Mouse (Mus musculus) CH12.LX (cell line): ENCODE data around the gene Myt1l. TPM values are rescaled to one million over a fixed set of nuclear protein-coding genes. Genes with fewer than 3 reads are reported as not detected.

Experiments used
- DNase-seq: peaks from one replicate; pipeline ENCODE4 v3.0.0-alpha.2; 2013; ENCODE audit errors: extremely low read depth
- H3K27ac ChIP-seq: 2 replicates; pipeline ENCODE4 v1.5.1; 2012; ENCODE audit warnings: low read depth, mild to moderate bottlenecking, control low read depth, moderate library complexity; ENCODE audit not compliant: insufficient read depth
- H3K27me3 ChIP-seq: replicated peaks from 2 replicates; pipeline ENCODE3; 2012; ENCODE audit warnings: inconsistent platforms
- H3K36me3 ChIP-seq, 2 experiments: replicated peaks in 1 of 2; 2 replicates each; pipeline versions ENCODE3 to v1.6.1; 2012; ENCODE audit warnings: inconsistent platforms in 1 of 2, low read length in 1 of 2, mild to moderate bottlenecking in 1 of 2, mixed read lengths in 1 of 2, moderate library complexity in 1 of 2; ENCODE audit not compliant: control insufficient read depth in 1 of 2, insufficient read depth in 1 of 2
- H3K4me1 ChIP-seq, 2 experiments: 2 replicates each; pipeline ENCODE4 v1.6.1; 2012; ENCODE audit warnings: inconsistent platforms in 1 of 2, moderate library complexity in 1 of 2; ENCODE audit not compliant: insufficient read depth in 2 of 2, control insufficient read depth in 1 of 2
- H3K4me2 ChIP-seq: 2 replicates; pipeline ENCODE4 v1.6.1; 2012; ENCODE audit warnings: low read depth, mild to moderate bottlenecking, control low read depth; ENCODE audit not compliant: poor library complexity, insufficient read depth, severe bottlenecking
- H3K4me3 ChIP-seq, 3 experiments: fragments of 150-350 bp in 1 of 3; sonication (generic) in 1 of 3; replicated peaks in 1 of 3; 2 replicates each; pipeline versions ENCODE3 to v1.5.1; 2011 to 2012; ENCODE audit warnings: low read depth in 2 of 3, low read length in 2 of 3, mild to moderate bottlenecking in 2 of 3, moderate library complexity in 2 of 3, control low read depth in 1 of 3, improper control_type of control experiment in 1 of 3, inconsistent platforms in 1 of 3, mixed read lengths in 1 of 3; ENCODE audit not compliant: poor library complexity in 1 of 3
- H3K79me2 ChIP-seq: replicated peaks from 2 replicates; pipeline ENCODE4 v1.6.1; 2012; ENCODE audit warnings: mild to moderate bottlenecking, moderate library complexity; ENCODE audit not compliant: control insufficient read depth, poor library complexity, insufficient read depth, severe bottlenecking; ENCODE audit errors: extremely low read depth
- H3K9ac ChIP-seq: 2 replicates; pipeline ENCODE4 v1.6.1; 2012; ENCODE audit warnings: low read depth, mild to moderate bottlenecking, control low read depth, moderate library complexity; ENCODE audit not compliant: insufficient read depth
- H3K9me3 ChIP-seq: replicated peaks from 2 replicates; pipeline ENCODE3; 2012; ENCODE audit warnings: low read length, inconsistent platforms, mixed read lengths
- CHD1 ChIP-seq: IDR thresholded peaks from 2 replicates; pipeline ENCODE4 v1.6.1; 2012; ENCODE audit warnings: low read depth, low read length, improper control_type of control experiment, inconsistent platforms
- CHD2 ChIP-seq: IDR thresholded peaks from 2 replicates; pipeline ENCODE4 v1.6.1; 2011; ENCODE audit warnings: low read length, improper control_type of control experiment
- CTCF ChIP-seq, 2 experiments: IDR thresholded peaks in 1 of 2; conservative IDR thresholded peaks in 1 of 2; 2 replicates each; pipeline ENCODE4 v1.5.1; 2011 to 2012; ENCODE audit warnings: low read depth in 2 of 2, low read length in 2 of 2, improper control_type of control experiment in 1 of 2, inconsistent platforms in 1 of 2, mild to moderate bottlenecking in 1 of 2, moderate library complexity in 1 of 2
- E2F4 ChIP-seq: IDR thresholded peaks from 2 replicates; pipeline ENCODE4 v1.6.1; 2011; ENCODE audit warnings: low read depth, low read length, improper control_type of control experiment; ENCODE audit not compliant: insufficient replicate concordance
- ELF1 ChIP-seq: IDR thresholded peaks from 2 replicates; pipeline ENCODE4 v1.6.1; 2014; ENCODE audit warnings: low read depth, mild to moderate bottlenecking, inconsistent platforms, low read length, improper control_type of control experiment
- HCFC1 ChIP-seq: IDR thresholded peaks from 2 replicates; pipeline ENCODE4 v1.6.1; 2012; ENCODE audit warnings: low read depth, mild to moderate bottlenecking, inconsistent platforms, low read length, improper control_type of control experiment
- JUND ChIP-seq: conservative IDR thresholded peaks from 2 replicates; pipeline ENCODE4 v1.6.1; 2011; ENCODE audit warnings: low read depth, low read length, improper control_type of control experiment
- MAZ ChIP-seq: IDR thresholded peaks from 2 replicates; pipeline ENCODE4 v1.6.1; 2012; ENCODE audit warnings: low read depth, mild to moderate bottlenecking, inconsistent platforms, low read length, improper control_type of control experiment, moderate library complexity
- MEF2A ChIP-seq: IDR thresholded peaks from 2 replicates; pipeline ENCODE4 v1.6.1; 2014; ENCODE audit warnings: low read depth, mild to moderate bottlenecking, inconsistent platforms, low read length, improper control_type of control experiment, borderline replicate concordance
- MXI1 ChIP-seq: IDR thresholded peaks from 2 replicates; pipeline ENCODE4 v1.6.1; 2011; ENCODE audit warnings: mild to moderate bottlenecking, low read depth, low read length, improper control_type of control experiment
- NELFE ChIP-seq: IDR thresholded peaks from 2 replicates; pipeline ENCODE4 v1.6.1; 2011; ENCODE audit warnings: low read depth, low read length, improper control_type of control experiment
- NRF1 ChIP-seq: IDR thresholded peaks from 2 replicates; pipeline ENCODE4 v1.6.1; 2014; ENCODE audit warnings: low read depth, mild to moderate bottlenecking, inconsistent platforms, low read length, improper control_type of control experiment, moderate library complexity
- RAD21 ChIP-seq: IDR thresholded peaks from 2 replicates; pipeline ENCODE4 v1.6.1; 2011; ENCODE audit warnings: low read depth, mild to moderate bottlenecking, low read length, improper control_type of control experiment, moderate library complexity
- RCOR1 ChIP-seq: conservative IDR thresholded peaks from 2 replicates; pipeline ENCODE4 v1.6.1; 2012; ENCODE audit warnings: low read depth, mild to moderate bottlenecking, inconsistent platforms, low read length, improper control_type of control experiment
- TBP ChIP-seq: conservative IDR thresholded peaks from 2 replicates; pipeline ENCODE4 v1.6.1; 2011; ENCODE audit warnings: low read depth, low read length, improper control_type of control experiment
- TCF12 ChIP-seq: IDR thresholded peaks from 2 replicates; pipeline ENCODE4 v1.6.1; 2014; ENCODE audit warnings: low read depth, mild to moderate bottlenecking, inconsistent platforms, low read length, improper control_type of control experiment
- USF2 ChIP-seq: conservative IDR thresholded peaks from 2 replicates; pipeline ENCODE4 v1.6.1; 2011; ENCODE audit warnings: low read depth, low read length, improper control_type of control experiment
- dilution Hi-C: fragments of 300-500 bp; cut with MboI; formaldehyde crosslinking; loops from 2 replicates; pipeline ENCODE4 v1.14.3; 2020; ENCODE audit warnings: low sequenced_read_pairs; ENCODE audit not compliant: extremely low pct_unique_long_range_greater_than_20kb, extremely low pct_ligation_motif_present
- in situ Hi-C: fragments of 300-500 bp; cut with MboI; formaldehyde crosslinking; loops from 3 replicates; pipeline ENCODE4 v1.14.3; 2019; ENCODE audit warnings: low sequenced_read_pairs, low pct_ligation_motif_present, low pct_unique_long_range_greater_than_20kb, mixed read lengths
- polyA plus RNA-seq: library from polyadenylated mRNA; unstranded; fragments of >175 nt; gene quantifications from 2 replicates; pipeline ENCODE4 v1.2.1, GENCODE M21; 2012; ENCODE audit warnings: low read depth; ENCODE audit not compliant: insufficient read length
- total RNA-seq, 2 experiments: library from RNA; depleted of rRNA; stranded (reverse); fragments of 300-350 nt in 1 of 2; fragments of >200 nt in 1 of 2; gene quantifications; 2 replicates each; pipeline ENCODE4 v1.2.3; 2012 to 2014

The Myt1l gene
- total and polyA plus RNA-seq, 3 experiments = 0.31 to 1.1 TPM; not detected in 1

DNA sequence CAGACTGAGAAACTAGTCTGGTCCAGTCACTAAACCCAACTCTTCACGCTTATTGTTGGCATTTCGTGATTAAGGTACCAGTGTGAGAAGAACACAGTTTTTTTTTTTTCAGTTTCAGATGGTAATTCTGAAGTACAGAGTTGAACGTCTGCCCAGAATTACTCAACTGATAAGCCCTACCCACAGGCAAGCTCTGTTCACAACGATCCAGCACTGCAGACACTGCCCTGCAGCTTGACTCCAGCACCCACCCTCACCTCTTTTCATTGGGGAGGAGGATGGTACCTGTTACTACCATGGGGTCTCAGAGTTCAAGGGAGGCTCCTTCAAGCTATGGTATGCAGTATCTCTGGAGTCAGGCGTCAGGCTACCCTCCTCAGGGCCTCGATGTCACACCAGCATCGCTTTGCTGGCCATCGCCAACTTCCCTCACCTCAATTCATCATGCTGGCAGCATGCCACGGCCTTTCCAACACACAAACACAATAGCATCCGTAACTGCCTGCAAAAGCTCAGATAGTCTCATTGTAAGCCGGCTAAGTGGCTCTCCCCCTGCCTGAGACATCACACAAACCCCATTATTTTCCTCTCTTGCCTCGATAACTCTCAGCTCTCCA lies 281.5 kb downstream of the Myt1l start:
- dilution Hi-C loops = no loop called here

DNA sequence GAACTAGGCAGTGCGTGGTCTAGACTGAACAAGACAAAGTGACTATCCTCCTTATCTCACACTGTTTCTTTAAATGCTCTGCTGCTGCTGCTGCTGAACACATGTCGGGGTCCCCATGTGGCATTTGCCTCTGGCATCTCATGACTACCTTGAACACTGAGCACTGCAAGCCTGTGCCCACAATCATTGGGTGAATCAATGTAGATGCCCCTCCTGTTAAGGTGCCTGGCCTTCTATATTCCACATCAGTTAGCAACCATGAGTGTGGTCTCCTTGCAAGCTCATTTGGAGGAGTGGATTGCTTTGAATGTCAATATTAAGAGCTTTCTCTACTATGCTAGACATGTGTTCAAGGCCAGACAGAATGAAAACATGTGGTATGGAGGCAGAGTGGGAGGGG lies 287.3 kb downstream of the Myt1l start:
- no peak for DNase-seq
- dilution Hi-C loops = no loop called here

More for the DNA sequence above, 281.5 kb downstream of the Myt1l start:
- no peak overlapping the region for H3K27ac ChIP-seq
- H3K4me3 ChIP-seq = no peak overlapping the region
- H3K4me2 ChIP-seq = no peak overlapping the region
- H3K79me2 ChIP-seq = no peaks in the 10 kb centered on the region
- DNase-seq = no peak
- no peaks in the 10 kb centered on the region for H3K4me1 ChIP-seq
- no peaks in the 10 kb centered on the region for H3K36me3 ChIP-seq
- no peaks in the 10 kb centered on the region for H3K9me3 ChIP-seq
- in situ Hi-C loops = no loop called here
- H3K27me3 ChIP-seq = no peaks in the 10 kb centered on the region
- TF ChIP-seq JUND (no peak), MAZ (no peak), TBP (no peak), CTCF (conservative IDR thresholded peaks at IDR 0.05 in 1 of 2, IDR thresholded peaks at IDR 0.05 in 1 of 2; ENCODE audit: low read depth in 2 of 2, low read length in 2 of 2) (no peak), CHD1 (no peak), RAD21 (no peak), NELFE (no peak), USF2 (no peak), E2F4 (no peak), MXI1 (no peak), HCFC1 (no peak), NRF1 (no peak)
- TF ChIP-seq, all 38 proteins: peak for 0
- no peak overlapping the region for H3K9ac ChIP-seq

More for the DNA sequence above, 287.3 kb downstream of the Myt1l start:
- TF ChIP-seq CHD2 (no peak), CTCF (conservative IDR thresholded peaks at IDR 0.05 in 1 of 2, IDR thresholded peaks at IDR 0.05 in 1 of 2; ENCODE audit: low read depth in 2 of 2, low read length in 2 of 2) (no peak), ELF1 (no peak), MEF2A (no peak), NELFE (no peak), MAZ (no peak), RCOR1 (no peak), TCF12 (no peak)
- H3K9ac ChIP-seq = no peak overlapping the region
- no peaks in the 10 kb centered on the region for H3K79me2 ChIP-seq
- no peaks in the 10 kb centered on the region for H3K36me3 ChIP-seq
- H3K9me3 ChIP-seq = no peaks in the 10 kb centered on the region
- no peaks in the 10 kb centered on the region for H3K27me3 ChIP-seq
- no peaks in the 10 kb centered on the region for H3K4me1 ChIP-seq
- no peak overlapping the region for H3K4me2 ChIP-seq
- H3K27ac ChIP-seq = no peak overlapping the region
- H3K4me3 ChIP-seq = no peak overlapping the region
- in situ Hi-C loops = no loop called here
